Mouse (Mus musculus): Measurements from ENCODE around the gene Gm17467.
"Not testable (repeated sequence)": the region's sequence is repeated elsewhere in the genome, so short reads cannot be mapped to it uniquely, and the experiment has no call there.

DNA sequence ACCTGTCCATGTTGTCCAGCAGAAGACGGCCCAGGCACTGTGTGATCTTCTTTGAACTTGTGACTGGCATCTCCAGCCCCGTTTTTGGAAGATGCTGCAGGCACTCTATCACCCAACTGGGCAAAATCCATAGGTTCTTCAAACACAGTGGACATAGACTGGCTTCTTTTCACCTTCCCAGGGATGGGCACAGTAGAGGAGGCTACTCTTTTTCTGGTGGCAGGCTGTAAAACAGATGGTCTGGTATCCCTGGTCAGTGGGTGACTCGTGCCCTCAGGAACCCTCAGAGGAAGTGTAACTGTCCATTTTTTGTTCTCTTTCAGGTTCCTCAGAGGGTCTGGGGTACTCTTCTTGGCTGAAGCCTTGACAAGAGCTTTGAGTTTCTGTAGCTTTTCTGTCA is at the start of gene Gm17467:
- TF ChIP-seq EP300 (IDR thresholded peaks at IDR 0.05; ENCODE audit: low read length); USF1 (IDR thresholded peaks at IDR 0.05; ENCODE audit: low read depth, low read length); POLR2A (IDR thresholded peaks at IDR 0.05; ENCODE audit: low read depth, low read length); ZNF384 (IDR thresholded peaks at IDR 0.05; ENCODE audit: low read depth, low read length); HCFC1 (IDR thresholded peaks at IDR 0.05; ENCODE audit: low read depth, low read length); MAZ (IDR thresholded peaks at IDR 0.05; ENCODE audit: low read depth, low read length); CTCF (conservative IDR thresholded peaks at IDR 0.05 in 1 of 2, IDR thresholded peaks at IDR 0.05 in 1 of 2; ENCODE audit: low read depth in 2 of 2, low read length in 2 of 2): not testable (repeated sequence)

Measured in CH12.LX (cell line).